Mouse (Mus musculus): ENCODE data around the gene Itga8.

Gene Itga8

DNA sequence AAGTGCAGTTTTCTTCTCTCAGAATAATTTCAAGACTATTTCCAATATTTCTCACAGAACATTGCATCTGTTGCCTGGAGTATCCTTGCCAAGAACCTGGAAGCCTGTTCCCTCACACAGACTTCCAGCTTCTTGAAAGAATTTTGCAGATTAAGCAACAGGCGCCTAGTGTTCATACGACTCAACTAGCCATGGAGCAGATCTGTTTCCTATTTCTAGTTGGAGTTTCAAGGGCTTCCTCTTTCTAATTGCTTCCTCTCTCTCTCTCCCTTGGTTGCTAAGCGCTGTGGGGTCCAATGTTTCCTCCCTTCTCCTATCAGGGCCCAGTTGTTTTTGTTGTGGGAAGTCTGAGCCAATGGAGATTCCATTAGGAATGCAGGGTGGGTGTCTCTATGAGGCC lies 7.7 kb downstream of the Itga8 start:
- no peak for DNase-seq (ENCODE audit: low spot score in 2 of 2)

DNA sequence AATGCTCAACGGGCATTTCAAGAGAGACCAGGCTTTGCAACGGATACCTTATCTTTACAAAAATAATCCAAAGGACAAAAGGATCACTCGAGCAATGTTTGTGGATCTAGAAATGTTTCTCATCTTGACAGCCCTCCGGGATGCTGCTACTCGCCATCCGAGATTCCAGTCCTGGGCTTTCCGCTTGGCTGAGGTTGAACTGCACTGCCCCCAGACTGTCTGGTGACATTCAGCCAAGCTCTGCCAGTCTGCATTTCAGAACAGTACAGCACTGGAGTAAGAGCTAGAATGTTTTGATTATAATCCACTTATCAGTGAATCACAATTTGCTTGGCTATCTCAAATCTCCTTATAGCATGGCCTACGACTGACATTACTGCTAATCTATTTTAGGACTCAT lies 8.3 kb downstream of the Itga8 start:
- no peak for DNase-seq (ENCODE audit: low spot score in 2 of 2)

- no peak for DNase-seq (ENCODE audit: low spot score in 2 of 2)
Measured at GRCm38 (mm10) chr2:12292023-12292820, 9.5 kb downstream of the Itga8 start.

DNA sequence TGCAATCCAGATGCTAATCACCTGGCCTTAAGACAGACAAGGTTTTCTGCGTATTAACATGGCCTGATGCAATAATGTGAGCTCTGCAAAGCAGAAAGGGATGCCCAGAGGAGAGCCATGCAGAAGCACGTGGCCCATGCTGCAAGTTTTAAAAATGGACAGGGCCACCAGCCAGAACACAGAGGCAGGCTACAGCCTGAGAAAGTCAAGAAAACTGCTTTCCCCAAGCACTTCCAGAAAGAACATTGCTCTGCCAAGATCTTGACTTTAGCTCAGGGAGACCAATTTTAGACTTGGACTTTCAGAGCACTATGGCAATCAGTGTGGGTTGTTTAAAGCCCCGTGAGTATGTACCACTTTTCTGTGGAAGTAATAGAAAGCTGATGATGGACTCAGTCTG lies 11.5 kb downstream of the Itga8 start:
- DNase-seq (ENCODE audit: low spot score in 2 of 2) = no peak

DNA sequence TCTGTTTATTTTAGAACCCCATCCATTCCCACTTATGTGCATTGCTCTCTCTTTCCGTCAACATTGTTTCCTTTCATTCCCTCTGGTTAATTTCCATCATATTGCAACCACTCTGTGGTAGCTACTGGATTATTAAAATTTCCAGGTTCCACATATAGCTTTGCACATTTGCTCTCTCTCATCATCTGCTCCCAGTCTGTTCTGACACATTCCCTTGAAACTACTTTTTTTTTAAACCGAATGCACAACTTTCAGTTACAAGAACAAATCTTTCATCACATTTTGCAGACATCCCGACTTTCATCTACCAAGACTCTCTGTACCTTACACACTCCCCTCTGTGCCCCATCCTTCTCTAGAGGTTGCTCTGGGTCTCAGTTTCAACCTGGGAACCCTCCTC lies 13.9 kb downstream of the Itga8 start:
- DNase-seq (ENCODE audit: low spot score in 2 of 2) = no peak

DNA sequence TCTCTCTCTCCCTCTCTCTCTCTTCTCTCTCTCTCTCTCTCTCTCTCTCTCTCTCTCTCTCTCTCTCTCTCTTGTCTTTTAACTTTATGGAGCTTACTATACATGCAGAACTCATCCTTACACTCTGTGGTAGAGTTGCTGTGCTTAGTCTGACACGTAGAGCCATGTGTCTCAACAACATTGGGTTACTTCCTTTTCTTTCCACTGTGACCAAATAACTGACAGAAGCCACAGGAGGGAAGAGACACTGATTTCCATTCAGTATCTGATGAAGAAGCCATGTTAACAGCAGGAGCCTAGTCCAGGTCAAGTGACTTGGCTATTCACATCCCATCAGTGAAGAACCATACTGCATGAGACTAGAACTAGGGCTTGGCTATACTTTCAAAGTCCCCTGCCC lies 21.1 kb downstream of the Itga8 start:
- DNase-seq (ENCODE audit: low spot score in 2 of 2) = no peak

DNA sequence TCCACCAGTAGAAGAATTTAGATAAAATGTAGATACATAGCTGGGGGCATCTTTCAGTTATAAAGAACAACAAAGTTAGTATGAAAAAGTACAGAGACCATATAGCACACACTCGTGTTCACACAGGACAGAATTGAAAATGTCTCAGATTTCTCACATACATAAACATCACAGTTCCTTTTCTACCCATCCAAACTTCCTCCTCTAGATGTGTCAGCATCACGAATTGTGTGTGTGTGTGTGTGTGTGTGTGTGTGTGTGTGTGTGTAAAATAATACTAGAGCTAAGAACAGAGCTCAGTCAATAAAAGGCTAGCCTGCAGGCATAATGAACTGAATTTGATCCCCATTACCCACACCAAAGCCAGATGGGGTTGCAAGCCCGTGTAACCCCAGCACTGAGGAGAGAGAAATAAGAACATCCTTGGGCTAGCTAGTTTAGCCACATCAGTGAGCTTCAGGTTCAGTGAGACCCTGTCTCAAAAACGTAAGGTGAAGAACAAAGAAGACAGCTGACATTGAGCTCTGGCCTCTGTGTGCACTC lies 22.6 kb downstream of the Itga8 start:
- no peak for DNase-seq (ENCODE audit: low spot score in 2 of 2)

DNA sequence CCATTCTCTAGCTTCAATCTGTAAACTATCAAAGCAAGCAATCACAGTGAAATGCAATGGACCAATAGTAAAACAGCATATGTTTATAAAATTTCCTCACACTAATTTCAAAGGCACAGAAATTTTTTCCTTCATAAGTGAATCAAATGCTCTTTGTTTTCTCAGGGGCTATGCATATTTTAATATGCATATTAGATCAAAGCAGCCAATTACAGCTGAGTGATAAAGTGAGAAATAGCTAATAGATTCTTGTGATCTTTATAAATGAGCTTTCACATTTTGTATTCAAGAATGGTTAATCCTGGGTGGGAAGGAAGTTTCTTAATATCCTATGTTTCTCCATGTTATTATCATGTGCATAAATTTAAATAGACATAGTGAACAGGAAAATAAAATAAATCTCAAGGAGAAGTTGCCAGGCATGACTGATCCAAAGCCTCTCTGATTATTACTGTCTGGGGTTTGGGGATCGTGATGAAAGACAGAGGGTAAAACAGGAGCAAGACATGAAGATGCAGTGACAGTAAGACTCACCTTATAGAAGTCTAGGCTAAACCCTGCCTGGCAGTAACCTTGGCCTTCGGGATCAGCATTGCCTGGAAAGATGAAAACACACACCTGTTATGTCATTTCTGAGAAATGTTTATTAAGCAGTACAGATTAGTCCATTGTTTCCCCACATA lies 44.9 kb downstream of the Itga8 start:
- DNase-seq (ENCODE audit: low spot score in 2 of 2) = no peak

GRCm38 (mm10) chr2:12255901-12256300 lies 45.8 kb downstream of the Itga8 start:
- no peak for DNase-seq (ENCODE audit: low spot score in 2 of 2)

- no peak for DNase-seq (ENCODE audit: low spot score in 2 of 2)
Measured at GRCm38 (mm10) chr2:12235345-12235744, 66.4 kb downstream of the Itga8 start.

- DNase-seq (ENCODE audit: low spot score in 2 of 2) = no peak
Measured at GRCm38 (mm10) chr2:12229721-12230120, 72.0 kb downstream of the Itga8 start.

- no peak for DNase-seq (ENCODE audit: low spot score in 2 of 2)
Measured at GRCm38 (mm10) chr2:12228335-12228734, 73.4 kb downstream of the Itga8 start.

- no peak for DNase-seq (ENCODE audit: low spot score in 2 of 2)
Measured at GRCm38 (mm10) chr2:12227243-12227642, 74.5 kb downstream of the Itga8 start.

DNA sequence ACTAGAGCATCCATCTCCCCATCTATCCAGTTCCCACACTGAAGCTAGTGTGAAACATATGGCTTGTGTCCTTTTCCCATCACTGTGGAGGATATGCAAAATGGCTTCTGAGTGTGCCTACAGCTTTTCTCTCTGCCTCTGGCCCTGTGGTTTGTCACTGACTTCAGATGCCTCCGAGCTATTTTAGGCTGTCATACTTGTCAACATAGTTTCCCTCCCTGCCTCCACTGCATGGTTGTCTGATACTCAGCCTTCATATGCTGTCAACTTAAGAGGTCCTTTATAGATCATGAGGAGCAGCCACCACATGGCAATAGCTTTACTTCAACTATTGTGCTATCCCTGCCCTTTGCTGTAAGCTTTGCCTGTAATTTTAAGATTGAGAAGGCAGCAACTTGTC lies 75.4 kb downstream of the Itga8 start:
- DNase-seq (ENCODE audit: low spot score in 2 of 2) = no peak

GRCm38 (mm10) chr2:12221671-12222070 lies 80.1 kb downstream of the Itga8 start:
- no peak for DNase-seq (ENCODE audit: low spot score in 2 of 2)

DNA sequence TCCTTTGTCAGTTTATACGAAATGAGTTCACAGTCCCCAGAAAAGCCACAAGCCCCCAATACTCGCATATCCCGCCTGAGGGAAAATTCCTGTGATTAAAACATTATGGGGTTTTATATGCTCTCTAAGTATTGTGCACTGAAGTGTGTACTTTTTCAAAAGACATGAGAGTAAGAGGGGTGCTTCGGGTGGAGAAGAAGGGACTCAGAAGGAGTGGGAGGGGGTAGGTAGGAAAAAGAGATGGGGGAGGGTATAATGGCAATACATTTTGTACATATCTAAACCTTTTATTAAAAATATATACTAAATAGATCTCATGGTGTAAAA lies 88.3 kb downstream of the Itga8 start:
- no peak for DNase-seq (ENCODE audit: low spot score in 2 of 2)

- no peak for DNase-seq (ENCODE audit: low spot score in 2 of 2)
Measured at GRCm38 (mm10) chr2:12212662-12213463, 88.9 kb downstream of the Itga8 start.

GRCm38 (mm10) chr2:12208142-12208541 lies 93.6 kb downstream of the Itga8 start:
- DNase-seq (ENCODE audit: low spot score in 2 of 2) = no peak

- DNase-seq (ENCODE audit: low spot score in 2 of 2) = no peak
Measured at GRCm38 (mm10) chr2:12206353-12206752, 95.4 kb downstream of the Itga8 start.

GRCm38 (mm10) chr2:12205875-12206274 lies 95.8 kb downstream of the Itga8 start:
- no peak for DNase-seq (ENCODE audit: low spot score in 2 of 2)

GRCm38 (mm10) chr2:12203231-12203630 lies 98.5 kb downstream of the Itga8 start:
- no peak for DNase-seq (ENCODE audit: low spot score in 2 of 2)

DNA sequence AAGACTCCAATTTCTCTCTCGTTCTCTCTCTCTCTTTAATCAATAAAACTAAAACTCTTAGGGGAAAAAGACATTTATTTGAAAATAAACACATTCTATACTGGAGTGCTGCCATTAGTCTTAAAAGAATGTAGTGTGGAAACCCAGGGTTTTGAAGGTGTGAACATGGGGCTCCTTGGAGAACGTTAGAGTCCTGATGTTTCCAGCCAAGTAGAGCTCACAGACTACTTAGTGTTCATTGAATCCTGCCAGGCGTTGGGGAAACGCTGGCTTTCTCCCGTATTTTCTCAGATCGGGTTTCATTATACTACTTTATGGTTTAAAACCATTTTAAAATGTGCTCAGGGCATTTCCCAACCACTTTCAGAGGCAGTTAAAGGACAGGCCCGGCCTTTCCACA lies 103.0 kb downstream of the Itga8 start:
- DNase-seq (ENCODE audit: low spot score in 2 of 2) = no peak

Measured in thymus, postnatal 10 days (tissue).